Mouse (Mus musculus): ENCODE measurements around the gene Clip4. TPM values are rescaled to one million over a fixed set of nuclear protein-coding genes. Genes with fewer than 3 reads are reported as not detected.

Clip4 gene
- polyA plus RNA-seq, 1 experiment from 2014 or later: 7.4 TPM

DNA sequence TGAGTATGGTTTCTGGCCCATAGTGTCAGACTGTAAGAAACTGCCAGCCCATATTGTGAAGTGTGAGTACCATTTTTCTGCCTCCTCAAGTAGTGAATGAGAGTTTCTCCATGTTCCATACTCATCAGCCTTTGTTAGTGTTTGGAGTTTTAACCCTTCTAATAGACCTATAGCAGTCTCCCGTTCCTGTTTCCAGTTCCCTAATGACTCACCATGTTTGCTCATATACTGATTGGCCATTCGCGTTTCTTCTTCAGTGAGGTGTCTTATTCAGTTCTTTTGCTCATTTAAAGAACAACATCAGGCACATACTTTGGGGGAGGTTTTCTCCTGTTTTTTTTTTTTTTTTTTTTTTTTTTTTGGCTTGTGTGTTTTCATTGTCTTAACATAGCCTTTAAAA, 2.4 kb downstream of the Clip4 start:
- no peaks in the 10 kb centered on the region for H3K27me3 ChIP-seq
- peaks cover 15% of the 10 kb centered on the region for H3K4me1 ChIP-seq
- no peaks in the 10 kb centered on the region for H3K9me3 ChIP-seq (replicated peaks)
- H3K4me3 ChIP-seq: no peak overlapping the region
- no peak overlapping the region for H3K9ac ChIP-seq
- ATAC-seq: no peak
- no peak overlapping the region for H3K27ac ChIP-seq
- no peak overlapping the region for H3K4me2 ChIP-seq
- H3K36me3 ChIP-seq (ENCODE audit: poor library complexity, severe bottlenecking): no peaks in the 10 kb centered on the region
- 84% methylated on average over 3 of the region's 3 CpGs for WGBS

- peaks cover 12% of the 10 kb centered on the region for H3K4me1 ChIP-seq
- WGBS: 66% methylated on average over 4 of the region's 4 CpGs
- H3K9me3 ChIP-seq (replicated peaks): no peaks in the 10 kb centered on the region; the same call in 1 of the 2 replicates
- no peak overlapping the region for H3K4me2 ChIP-seq
- no peaks in the 10 kb centered on the region for H3K36me3 ChIP-seq (ENCODE audit: poor library complexity, severe bottlenecking)
- ATAC-seq: no peak
- H3K27ac ChIP-seq: no peak overlapping the region
- no peak overlapping the region for H3K4me3 ChIP-seq
- no peak overlapping the region for H3K9ac ChIP-seq
- no peaks in the 10 kb centered on the region for H3K27me3 ChIP-seq
These were observed 5.9 kb downstream of the Clip4 start for GRCm38 (mm10) chr17:71774173-71774572.

DNA sequence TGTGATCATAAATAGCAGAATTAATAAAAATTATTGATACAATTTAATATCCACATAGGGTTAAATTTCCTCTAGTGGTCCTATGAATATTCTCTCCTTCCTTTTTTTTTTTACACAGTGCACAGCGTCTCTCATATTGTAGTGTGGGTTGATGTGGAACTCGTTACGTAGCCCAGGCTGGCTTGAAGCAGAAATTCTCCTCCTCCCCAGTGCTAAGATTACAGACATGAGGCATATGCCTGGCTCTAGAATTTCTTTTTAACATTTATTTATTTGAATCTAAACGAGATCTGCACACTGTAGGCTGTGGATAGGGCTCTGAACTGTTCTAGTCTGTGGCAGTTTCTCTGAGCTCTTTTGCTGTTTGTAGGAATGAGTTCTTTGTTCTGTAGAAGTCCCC, 7.0 kb downstream of the Clip4 start:
- ATAC-seq: no peak
- H3K4me1 ChIP-seq: 0 out of 2 replicates have a peak, but pooled peaks cover under 1% of the 10 kb centered on the region
- no peak overlapping the region for H3K4me2 ChIP-seq
- H3K9ac ChIP-seq: no peak overlapping the region
- H3K27ac ChIP-seq: no peak overlapping the region
- no peak overlapping the region for H3K4me3 ChIP-seq
- no peaks in the 10 kb centered on the region for H3K36me3 ChIP-seq (ENCODE audit: poor library complexity, severe bottlenecking)
- WGBS: 76% methylated on average over 4 of the region's 4 CpGs
- H3K9me3 ChIP-seq (replicated peaks): no peaks in the 10 kb centered on the region; the same call in 1 of the 2 replicates
- H3K27me3 ChIP-seq: no peaks in the 10 kb centered on the region

DNA sequence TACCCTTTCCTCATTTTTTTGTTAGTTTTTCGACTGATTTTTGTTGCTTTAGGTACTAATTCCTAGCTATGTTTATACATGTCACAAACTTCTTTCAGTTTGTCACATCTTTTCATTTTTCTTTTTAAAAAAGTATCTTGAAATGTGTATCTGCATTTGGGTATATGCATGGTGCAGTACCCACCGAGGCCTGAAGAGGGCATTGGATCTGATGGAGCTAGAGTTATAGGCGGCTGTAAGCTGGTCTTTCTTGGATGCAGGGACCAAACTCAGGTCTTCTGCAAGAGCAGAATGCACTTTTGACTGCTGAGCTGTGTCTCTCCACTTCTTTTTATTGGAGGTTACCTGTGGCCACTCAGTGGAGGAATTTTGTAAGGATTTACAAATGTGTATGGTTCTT, 10.4 kb downstream of the Clip4 start:
- H3K27ac ChIP-seq: no peak overlapping the region
- H3K9me3 ChIP-seq (replicated peaks): no peaks in the 10 kb centered on the region; the same call in 1 of the 2 replicates
- ATAC-seq: no peak
- H3K4me2 ChIP-seq: no peak overlapping the region
- no peak overlapping the region for H3K4me3 ChIP-seq
- H3K9ac ChIP-seq: no peak overlapping the region
- H3K36me3 ChIP-seq (ENCODE audit: poor library complexity, severe bottlenecking): no peaks in the 10 kb centered on the region
- no peaks in the 10 kb centered on the region for H3K27me3 ChIP-seq
- WGBS: 80% methylated on average over 3 of the region's 3 CpGs
- H3K4me1 ChIP-seq: peaks cover 15% of the 10 kb centered on the region

DNA sequence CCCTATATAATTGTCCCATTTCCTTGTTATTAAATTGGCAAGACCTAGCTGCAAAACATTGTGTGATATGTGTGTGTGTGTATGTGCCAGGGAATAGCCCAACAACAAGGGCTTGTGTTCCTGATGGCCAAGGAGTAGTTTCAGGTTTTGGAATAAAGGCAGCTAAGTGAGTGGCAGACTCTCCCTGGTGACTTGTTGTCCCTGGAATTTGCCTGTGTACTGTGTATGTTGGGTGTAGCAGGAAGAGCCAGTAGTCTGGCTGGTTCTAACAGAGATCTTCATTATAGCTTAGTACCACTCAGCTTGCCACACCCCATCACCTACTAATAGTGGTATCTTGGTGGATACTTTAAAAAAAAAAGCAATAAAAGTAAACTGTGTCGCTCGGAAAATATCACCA, 12.2 kb downstream of the Clip4 start:
- no peak for ATAC-seq
- no peak overlapping the region for H3K4me2 ChIP-seq
- no peaks in the 10 kb centered on the region for H3K27me3 ChIP-seq
- H3K4me3 ChIP-seq: no peak overlapping the region
- WGBS: 96% methylated on average over 2 of the region's 2 CpGs
- H3K9me3 ChIP-seq (replicated peaks): no peaks in the 10 kb centered on the region; the same call in 1 of the 2 replicates
- H3K36me3 ChIP-seq (ENCODE audit: poor library complexity, severe bottlenecking): no peaks in the 10 kb centered on the region
- H3K9ac ChIP-seq: no peak overlapping the region
- peaks cover 26% of the 10 kb centered on the region for H3K4me1 ChIP-seq
- no peak overlapping the region for H3K27ac ChIP-seq

DNA sequence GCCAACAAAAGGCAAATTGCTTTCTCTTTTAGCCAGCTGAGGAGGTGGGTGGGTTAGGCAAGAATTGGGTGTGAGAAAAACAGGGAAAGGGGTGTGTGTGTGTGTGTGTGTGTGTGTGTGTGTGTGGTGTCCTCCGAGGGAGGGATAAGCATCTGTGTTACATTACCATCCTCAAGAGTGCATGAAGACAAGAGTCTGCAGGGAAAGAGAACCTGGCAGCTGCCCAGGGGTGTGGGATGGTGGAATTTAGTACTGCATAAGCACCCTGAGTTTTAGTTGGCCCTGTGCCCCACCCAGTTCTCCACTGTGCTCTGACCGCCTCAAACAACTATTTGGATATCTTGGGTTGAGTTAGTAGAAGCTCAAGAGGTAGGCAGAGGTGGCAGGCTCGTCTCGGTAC, 12.7 kb downstream of the Clip4 start:
- H3K4me2 ChIP-seq: no peak overlapping the region
- no peak overlapping the region for H3K9ac ChIP-seq
- H3K27me3 ChIP-seq: no peaks in the 10 kb centered on the region
- no peak overlapping the region for H3K4me3 ChIP-seq
- ATAC-seq: no peak
- no peak overlapping the region for H3K27ac ChIP-seq
- no peaks in the 10 kb centered on the region for H3K36me3 ChIP-seq (ENCODE audit: poor library complexity, severe bottlenecking)
- 92% methylated on average over 4 of the region's 4 CpGs for WGBS
- peaks cover 26% of the 10 kb centered on the region for H3K4me1 ChIP-seq
- no peaks in the 10 kb centered on the region; the same call in 1 of the 2 replicates for H3K9me3 ChIP-seq (replicated peaks)

GRCm38 (mm10) chr17:71782242-71782698, 14.0 kb downstream of the Clip4 start:
- H3K9me3 ChIP-seq (replicated peaks): no peaks in the 10 kb centered on the region; the same call in 1 of the 2 replicates
- peak overlapping the region; percentile 65 for H3K4me2 ChIP-seq
- peak; percentile 92 for ATAC-seq
- no peaks in the 10 kb centered on the region for H3K36me3 ChIP-seq (ENCODE audit: poor library complexity, severe bottlenecking)
- H3K4me1 ChIP-seq: peaks cover 26% of the 10 kb centered on the region
- H3K27ac ChIP-seq: peak overlapping the region; percentile 52
- H3K4me3 ChIP-seq: peak overlapping the region; percentile 84
- H3K27me3 ChIP-seq: no peaks in the 10 kb centered on the region
- WGBS: under 1% methylated on average over 23 of the region's 29 CpGs
- peak overlapping the region; percentile 90 for H3K9ac ChIP-seq

- H3K27ac ChIP-seq: peak overlapping the region; percentile 52
- no peaks in the 10 kb centered on the region for H3K27me3 ChIP-seq
- H3K9ac ChIP-seq: peak overlapping the region; percentile 90
- no peaks in the 10 kb centered on the region; the same call in 1 of the 2 replicates for H3K9me3 ChIP-seq (replicated peaks)
- peaks cover 26% of the 10 kb centered on the region for H3K4me1 ChIP-seq
- peak overlapping the region; percentile 84 for H3K4me3 ChIP-seq
- no peaks in the 10 kb centered on the region for H3K36me3 ChIP-seq (ENCODE audit: poor library complexity, severe bottlenecking)
- WGBS: under 1% methylated on average over 33 of the region's 59 CpGs
- ATAC-seq: peak; percentile 72
- H3K4me2 ChIP-seq: peak overlapping the region; percentile 65
These were observed 14.6 kb downstream of the Clip4 start for GRCm38 (mm10) chr17:71782699-71783365.

- no peaks in the 10 kb centered on the region; the same call in 1 of the 2 replicates for H3K9me3 ChIP-seq (replicated peaks)
- peak overlapping the region; percentile 65 for H3K4me2 ChIP-seq
- H3K4me3 ChIP-seq: peak overlapping the region; percentile 84
- peak overlapping the region; percentile 90 for H3K9ac ChIP-seq
- H3K27ac ChIP-seq: no peak overlapping the region
- 2% methylated on average over 10 of the region's 10 CpGs for WGBS
- H3K27me3 ChIP-seq: no peaks in the 10 kb centered on the region
- ATAC-seq: no peak
- peaks cover 26% of the 10 kb centered on the region for H3K4me1 ChIP-seq
- H3K36me3 ChIP-seq (ENCODE audit: poor library complexity, severe bottlenecking): no peaks in the 10 kb centered on the region
These were observed 15.1 kb downstream of the Clip4 start for GRCm38 (mm10) chr17:71783366-71783735.

DNA sequence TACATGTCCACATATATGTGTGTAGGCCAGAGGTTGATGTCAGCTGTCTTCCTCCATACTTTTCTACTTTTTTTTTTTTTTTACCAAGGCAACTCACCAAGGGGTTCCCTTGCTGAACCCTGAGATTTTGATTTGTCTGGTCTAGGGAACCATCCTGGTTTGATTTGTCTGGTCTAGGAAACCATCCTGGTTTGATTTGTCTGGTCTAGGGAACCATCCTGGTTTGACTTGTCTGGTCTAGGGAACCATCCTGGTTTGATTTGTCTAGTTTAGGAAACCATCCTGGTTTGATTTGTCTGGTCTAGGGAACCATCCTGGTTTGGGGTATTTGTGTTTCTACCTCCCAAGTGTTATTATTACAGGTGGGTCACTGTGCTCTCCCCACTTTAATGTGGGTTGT, 18.2 kb downstream of the Clip4 start:
- peaks cover 26% of the 10 kb centered on the region for H3K4me1 ChIP-seq
- H3K9me3 ChIP-seq (replicated peaks): no peaks in the 10 kb centered on the region
- peaks cover 15% of the 10 kb centered on the region for H3K36me3 ChIP-seq (ENCODE audit: poor library complexity, severe bottlenecking)
- no peak overlapping the region for H3K4me3 ChIP-seq
- ATAC-seq: no peak
- no peak overlapping the region for H3K4me2 ChIP-seq
- H3K9ac ChIP-seq: no peak overlapping the region
- H3K27me3 ChIP-seq: no peaks in the 10 kb centered on the region
- no peak overlapping the region for H3K27ac ChIP-seq

DNA sequence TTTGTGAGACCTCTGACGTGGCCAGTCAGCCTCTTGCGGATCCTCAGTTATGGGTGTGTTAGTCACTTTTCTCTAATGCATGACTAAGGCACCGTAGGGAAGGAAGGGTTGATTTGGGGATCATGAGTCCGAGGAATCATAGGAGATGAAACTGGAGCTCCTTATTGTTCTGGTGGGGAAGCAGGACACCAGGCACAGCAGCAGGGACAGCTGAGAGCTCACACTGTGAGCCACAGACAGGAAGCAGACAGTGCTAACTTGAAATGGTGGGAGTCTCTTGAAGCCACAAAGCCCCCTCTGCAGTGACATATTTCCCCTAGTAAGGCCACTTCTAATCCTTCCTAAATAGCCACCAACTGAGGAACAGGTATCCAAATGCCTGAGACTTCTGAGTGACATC, 22.8 kb downstream of the Clip4 start:
- no peak overlapping the region for H3K4me2 ChIP-seq
- peaks cover 57% of the 10 kb centered on the region for H3K36me3 ChIP-seq (ENCODE audit: poor library complexity, severe bottlenecking)
- WGBS: 94% methylated on average over 4 of the region's 4 CpGs
- H3K27me3 ChIP-seq: no peaks in the 10 kb centered on the region
- H3K9me3 ChIP-seq (replicated peaks): no peaks in the 10 kb centered on the region
- no peak for ATAC-seq
- no peaks in the 10 kb centered on the region for H3K4me1 ChIP-seq
- no peak overlapping the region for H3K9ac ChIP-seq
- H3K4me3 ChIP-seq: no peak overlapping the region
- H3K27ac ChIP-seq: no peak overlapping the region

GRCm38 (mm10) chr17:71791622-71792021, 23.3 kb downstream of the Clip4 start:
- Histone ChIP-seq H3K27ac (no peak overlapping the region), H3K9ac (no peak overlapping the region), H3K27me3 (no peaks in the 10 kb centered on the region), H3K36me3 (ENCODE audit: poor library complexity, severe bottlenecking) (peaks cover 58% of the 10 kb centered on the region), H3K4me3 (no peak overlapping the region), H3K9me3 (replicated peaks) (no peaks in the 10 kb centered on the region), H3K4me2 (no peak overlapping the region), H3K4me1 (no peaks in the 10 kb centered on the region)
- ATAC-seq: no peak
- 90% methylated on average over 4 of the region's 4 CpGs for WGBS
